Mouse (Mus musculus) neural tube, embryonic 13.5 days (tissue): ENCODE measurements around the gene Eml4. TPM values are rescaled to one million over a fixed set of nuclear protein-coding genes. Genes with fewer than 3 reads are reported as not detected.

Experiments used
- ATAC-seq: fragments of 200-750 bp; cut with Nextera tagmentation; 2 replicates; pipeline ENCODE4 v1.8.0; 2017; ENCODE audit warnings: low read depth, mild to moderate bottlenecking, moderate TSS enrichment, moderate library complexity
- H3K27ac ChIP-seq: fragments of 300-500 bp; sonication (generic); replicated peaks from 2 replicates; pipeline ENCODE4 v1.5.1; 2015; ENCODE audit warnings: moderate library complexity, mild to moderate bottlenecking, inconsistent platforms
- H3K27me3 ChIP-seq: fragments of 300-500 bp; sonication (generic); 2 replicates; pipeline ENCODE4 v1.6.1; 2015; ENCODE audit warnings: mild to moderate bottlenecking, inconsistent platforms
- H3K36me3 ChIP-seq: fragments of 300-500 bp; sonication (generic); 2 replicates; pipeline ENCODE4 v1.6.1; 2015; ENCODE audit warnings: mild to moderate bottlenecking, inconsistent platforms
- H3K4me1 ChIP-seq: fragments of 300-500 bp; sonication (generic); replicated peaks from 2 replicates; pipeline ENCODE4 v1.6.1; 2015; ENCODE audit warnings: inconsistent platforms
- H3K4me2 ChIP-seq: fragments of 300-500 bp; sonication (generic); 2 replicates; pipeline ENCODE4 v1.6.1; 2015; ENCODE audit warnings: inconsistent platforms, mild to moderate bottlenecking, moderate library complexity
- H3K4me3 ChIP-seq: fragments of 300-500 bp; sonication (generic); 2 replicates; pipeline ENCODE4 v1.5.1; 2015; ENCODE audit warnings: mild to moderate bottlenecking, inconsistent platforms
- H3K9ac ChIP-seq: fragments of 300-500 bp; sonication (generic); 2 replicates; pipeline ENCODE4 v1.6.1; 2015; ENCODE audit warnings: moderate library complexity, mild to moderate bottlenecking, inconsistent platforms
- H3K9me3 ChIP-seq: fragments of 300-500 bp; sonication (generic); 2 replicates; pipeline ENCODE4 v1.6.1; 2016; ENCODE audit warnings: inconsistent platforms
- WGBS: fragments of 180-500 bp; shearing (Covaris S2); methylation state at CpG from one replicate; pipeline ENCODE4 v1.1.7; 2015; 5-methylcytosine and 5-hydroxymethylcytosine counted together
- polyA plus RNA-seq: library from polyadenylated mRNA; unstranded; fragments of >200 nt; fragmentation: Nextera tagmentation; extraction: Ambion mirVana; gene quantifications from 2 replicates; pipeline ENCODE4 v1.2.1, GENCODE M21; 2015

Gene Eml4
- polyA plus RNA-seq, 1 experiment from 2014 or later = 31.6 TPM

DNA sequence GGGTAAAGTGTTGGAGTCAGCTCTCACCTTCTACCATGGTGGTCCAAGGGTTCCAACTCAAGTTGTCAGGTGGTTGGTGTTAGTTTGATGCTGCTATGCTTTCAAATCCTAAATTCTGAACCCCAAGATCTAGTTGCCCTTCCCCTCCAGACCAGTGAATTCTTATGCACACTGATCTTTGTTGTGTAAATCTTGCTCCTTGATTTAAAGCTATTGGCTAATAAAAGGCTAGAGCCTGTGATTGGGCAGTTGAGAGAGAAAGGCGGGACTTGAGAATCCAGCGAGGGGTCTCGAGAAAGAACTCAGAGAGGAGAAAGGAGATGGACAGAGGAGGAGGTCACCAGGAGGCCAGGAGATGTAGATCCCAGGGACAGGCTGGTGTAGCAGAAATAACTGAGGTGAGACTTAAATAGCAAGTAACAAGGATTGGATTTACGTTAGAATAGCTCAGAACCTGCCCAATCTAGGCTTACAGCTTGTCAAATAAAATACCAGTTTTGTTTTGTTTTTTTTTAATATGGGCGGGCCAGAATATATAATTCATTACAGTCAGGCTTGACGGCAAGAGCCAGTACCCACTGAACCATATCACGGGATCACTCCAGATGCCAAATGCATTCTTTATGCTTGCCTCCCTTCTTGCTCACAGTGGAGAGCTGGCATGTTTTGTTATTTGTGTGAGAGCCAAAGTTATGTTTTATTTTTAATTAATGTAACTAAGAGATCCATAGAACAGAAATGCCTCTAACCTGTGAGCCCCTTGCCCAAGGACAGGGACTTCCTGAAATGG lies 172.1 kb downstream of the Eml4 start:
- Histone ChIP-seq H3K9me3 (no peaks in the 10 kb centered on the region), H3K4me1 (peaks cover 31% of the 10 kb centered on the region), H3K9ac (no peak overlapping the region), H3K27me3 (no peaks in the 10 kb centered on the region; the same call in 1 of the 2 replicates), H3K4me3 (no peak overlapping the region), H3K36me3 (no peaks in the 10 kb centered on the region), H3K4me2 (no peak overlapping the region), H3K27ac (no peak overlapping the region)
- ATAC-seq = no peak
- 51% methylated on average over 7 of the region's 7 CpGs for WGBS

DNA sequence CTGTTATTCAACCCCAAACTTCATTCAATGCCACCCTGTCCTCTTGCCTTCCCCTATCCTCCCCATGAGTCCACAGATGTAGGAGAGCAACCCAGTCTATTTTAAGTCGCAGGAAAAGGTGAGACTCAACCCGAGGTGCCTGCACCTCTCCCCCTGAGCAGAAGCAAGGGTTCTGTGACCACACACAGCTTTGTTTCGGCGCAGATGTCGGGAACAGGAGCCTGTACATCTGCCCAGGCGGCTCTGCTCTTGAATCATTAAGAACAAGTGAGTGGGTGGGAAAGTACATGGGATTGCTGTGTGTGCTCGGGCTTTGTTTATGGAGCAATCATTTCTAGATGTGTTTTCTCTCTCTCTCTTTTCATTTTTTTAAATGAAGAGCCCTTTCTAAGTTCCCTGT lies 174.0 kb downstream of the Eml4 start:
- H3K4me2 ChIP-seq = no peak overlapping the region
- H3K4me1 ChIP-seq = peaks cover 35% of the 10 kb centered on the region
- no peaks in the 10 kb centered on the region for H3K36me3 ChIP-seq
- 21% methylated on average over 7 of the region's 7 CpGs for WGBS
- H3K9me3 ChIP-seq = no peaks in the 10 kb centered on the region
- ATAC-seq = no peak
- H3K4me3 ChIP-seq = no peak overlapping the region
- H3K27ac ChIP-seq = no peak overlapping the region
- H3K9ac ChIP-seq = no peak overlapping the region
- H3K27me3 ChIP-seq = no peaks in the 10 kb centered on the region; the same call in 1 of the 2 replicates

DNA sequence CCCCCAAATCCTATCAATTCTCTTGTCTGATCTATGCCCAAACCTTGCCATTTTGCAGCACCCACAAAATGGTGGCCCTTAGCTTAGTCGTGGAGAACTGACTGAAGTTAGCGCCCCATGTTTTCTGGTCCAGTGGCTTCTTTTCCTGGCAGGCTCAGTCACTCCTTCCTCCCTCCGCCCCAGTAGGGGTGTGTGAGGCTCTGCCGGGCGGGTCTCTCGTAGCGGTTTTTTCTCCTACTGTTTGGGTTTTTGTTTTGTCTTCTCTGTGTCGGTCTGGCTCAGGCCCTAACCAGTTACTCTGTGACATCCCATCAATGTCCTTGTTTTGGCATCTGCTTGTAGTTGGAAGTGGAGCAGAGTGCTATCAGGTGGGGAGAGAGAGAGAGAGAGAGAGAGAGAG lies 174.9 kb downstream of the Eml4 start:
- Histone ChIP-seq H3K27ac (0 out of 2 replicates have a peak overlapping the region, but pooled peaks have one; percentile 20), H3K36me3 (no peaks in the 10 kb centered on the region), H3K4me1 (peaks cover 35% of the 10 kb centered on the region), H3K27me3 (no peaks in the 10 kb centered on the region; the same call in 1 of the 2 replicates), H3K4me3 (no peak overlapping the region), H3K4me2 (peak overlapping the region; percentile 14; the same call in 1 of the 2 replicates), H3K9me3 (no peaks in the 10 kb centered on the region), H3K9ac (0 out of 2 replicates have a peak overlapping the region, but pooled peaks have one; percentile 34)
- WGBS = 6% methylated on average over 8 of the region's 8 CpGs
- no peak for ATAC-seq

DNA sequence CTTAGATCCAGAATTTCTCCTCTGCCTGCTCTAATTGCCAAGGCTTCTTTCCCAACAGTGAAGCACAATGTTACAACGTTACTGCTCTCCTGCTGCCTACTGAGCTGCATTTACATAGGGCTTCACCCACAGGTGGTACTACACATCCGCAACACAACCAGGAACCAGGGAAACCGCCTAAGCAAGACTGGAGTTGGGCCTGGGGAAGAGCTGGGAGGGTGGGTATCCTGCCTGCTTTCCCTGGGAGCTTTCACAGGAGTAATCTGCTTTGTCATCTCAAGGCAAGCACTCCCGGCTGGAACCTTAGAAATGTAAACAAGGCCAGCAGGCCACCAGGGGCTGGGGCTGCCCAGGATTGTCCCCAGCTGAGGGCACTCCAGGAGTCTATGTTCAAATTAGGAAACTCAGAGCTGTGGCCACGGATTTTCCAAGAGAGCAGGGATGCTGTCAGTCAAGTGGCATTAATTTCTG lies 175.4 kb downstream of the Eml4 start:
- Histone ChIP-seq H3K9me3 (no peaks in the 10 kb centered on the region), H3K4me1 (peaks cover 35% of the 10 kb centered on the region), H3K36me3 (no peaks in the 10 kb centered on the region), H3K27me3 (no peaks in the 10 kb centered on the region; the same call in 1 of the 2 replicates), H3K9ac (no peak overlapping the region), H3K27ac (peak overlapping the region; percentile 20), H3K4me3 (no peak overlapping the region), H3K4me2 (peak overlapping the region; percentile 14; the same call in 1 of the 2 replicates)
- no peak for ATAC-seq
- WGBS = 8% methylated on average over 5 of the region's 5 CpGs

DNA sequence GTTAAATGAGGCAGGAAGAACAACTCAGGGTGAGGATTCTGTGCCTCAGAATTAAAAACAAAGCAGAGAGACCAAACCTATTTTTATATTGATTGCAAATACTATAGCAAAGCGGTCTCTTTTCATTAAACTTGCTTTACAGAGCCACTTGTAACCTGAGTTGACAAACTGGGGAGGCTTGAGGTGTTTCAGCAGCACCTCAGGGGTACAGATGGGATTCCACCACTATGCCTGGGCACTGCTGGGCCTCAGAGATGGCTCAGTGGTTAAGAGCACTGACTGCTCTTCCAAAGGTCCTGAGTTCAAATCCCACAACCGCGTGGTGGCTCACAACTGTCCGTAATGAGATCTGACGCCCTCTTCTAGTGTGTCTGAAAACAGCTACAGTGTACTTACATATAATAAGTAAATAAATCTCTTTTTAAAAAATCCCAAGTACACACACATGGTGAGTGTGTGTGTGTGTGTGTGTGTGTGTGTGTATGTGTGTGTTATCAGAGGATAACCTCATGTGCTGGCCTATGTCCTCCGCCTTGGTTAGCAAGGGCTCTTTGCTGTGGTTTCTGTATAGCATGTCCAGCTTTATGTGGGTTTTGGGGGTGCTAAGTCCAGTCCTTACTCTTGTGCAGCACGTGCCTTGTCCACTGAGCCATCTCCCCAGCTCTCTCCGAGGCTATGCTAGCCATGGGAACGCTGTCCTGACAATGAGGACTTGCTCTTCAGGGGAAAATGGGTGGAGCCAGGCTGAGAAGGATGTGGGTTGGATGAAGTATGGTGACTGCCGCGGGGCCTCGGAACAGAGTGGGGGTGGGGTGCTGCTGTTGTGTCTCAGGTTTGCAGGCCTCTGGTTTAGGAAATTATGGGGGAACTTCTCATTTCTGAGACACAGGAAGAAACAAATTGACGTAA lies 176.1 kb downstream of the Eml4 start:
- 24% methylated on average over 13 of the region's 13 CpGs for WGBS
- H3K4me1 ChIP-seq = peaks cover 35% of the 10 kb centered on the region
- 0 out of 2 replicates have a peak overlapping the region, but pooled peaks have one; percentile 22 for H3K9ac ChIP-seq
- H3K27ac ChIP-seq = peak overlapping the region; percentile 20; the same call in 1 of the 2 replicates
- H3K36me3 ChIP-seq = no peaks in the 10 kb centered on the region
- H3K9me3 ChIP-seq = no peaks in the 10 kb centered on the region
- peak; percentile 82 for ATAC-seq
- H3K4me3 ChIP-seq = 0 out of 2 replicates have a peak overlapping the region, but pooled peaks have one; percentile 5
- no peaks in the 10 kb centered on the region; the same call in 1 of the 2 replicates for H3K27me3 ChIP-seq
- H3K4me2 ChIP-seq = peak overlapping the region; percentile 34; the same call in 1 of the 2 replicates

DNA sequence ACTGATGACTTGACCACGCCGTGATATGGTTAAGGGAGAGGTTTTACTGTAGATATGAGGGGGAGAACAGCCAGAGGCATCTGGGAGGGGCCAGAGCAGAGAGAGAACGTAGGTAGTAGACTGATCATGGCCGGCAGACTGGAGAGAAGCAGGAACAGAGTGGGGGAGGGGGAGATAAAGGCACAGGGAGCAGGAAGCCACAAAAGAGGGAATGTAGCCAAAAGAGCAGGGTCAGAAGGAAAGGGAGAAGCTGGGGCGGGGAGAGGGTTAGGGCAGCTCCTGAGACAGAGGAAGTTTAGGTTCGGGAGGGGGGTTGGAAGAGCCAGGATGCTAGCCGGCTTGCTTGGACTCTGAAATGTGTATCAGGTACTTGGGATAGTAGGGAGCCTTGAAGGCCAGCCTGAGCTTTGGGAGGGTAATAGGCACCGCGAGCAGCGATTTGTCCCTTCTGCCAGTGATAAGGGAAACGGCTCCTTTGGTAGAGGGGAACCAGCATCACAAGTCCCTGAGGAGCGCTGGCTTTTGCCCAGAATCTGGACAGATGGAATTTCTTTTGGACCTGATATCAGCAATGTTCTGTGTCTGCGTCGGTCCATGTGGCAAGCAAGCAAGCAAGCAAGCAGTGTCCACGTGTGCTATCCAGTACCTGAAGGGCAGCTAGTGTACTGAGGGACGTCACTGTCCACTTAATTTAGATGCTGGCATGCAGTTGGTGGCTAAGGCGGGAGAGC lies 177.1 kb downstream of the Eml4 start:
- ATAC-seq = peak; percentile 68
- Histone ChIP-seq H3K27me3 (no peaks in the 10 kb centered on the region; the same call in 1 of the 2 replicates), H3K4me1 (peaks cover 35% of the 10 kb centered on the region), H3K36me3 (no peaks in the 10 kb centered on the region), H3K9ac (peak overlapping the region; percentile 22; the same call in 1 of the 2 replicates), H3K9me3 (no peaks in the 10 kb centered on the region), H3K27ac (peak overlapping the region; percentile 20; the same call in 1 of the 2 replicates), H3K4me3 (peak overlapping the region; percentile 5; the same call in 1 of the 2 replicates), H3K4me2 (peak overlapping the region; percentile 34)
- WGBS = 25% methylated on average over 17 of the region's 17 CpGs

Other genes with a start within 250 kb of the Eml4 start
- 4.2 and 6.1 TPM in 2 replicates for gene Pkdcc, start 135.6 kb upstream of the Eml4 start, polyA plus RNA-seq
- gene Cox7a2l, start 166.4 kb downstream of the Eml4 start, polyA plus RNA-seq = 183 and 192 TPM in 2 replicates